Mouse (Mus musculus) bone marrow, adult 2 months (tissue): ENCODE data around the gene Cpn2.

Experiments used
- CTCF ChIP-seq: fragments of 200-500 bp; IDR thresholded peaks from 2 replicates; pipeline ENCODE4 v1.5.1; 2011; ENCODE audit warnings: low read length, control low read depth; ENCODE audit not compliant: control insufficient read depth, insufficient read depth
- POLR2A ChIP-seq: fragments of 200-500 bp; IDR thresholded peaks from 2 replicates; pipeline ENCODE4 v1.6.1; 2011; ENCODE audit warnings: low read depth, mild to moderate bottlenecking, control low read depth, low read length, borderline replicate concordance; ENCODE audit not compliant: control insufficient read depth

GRCm38 (mm10) chr16:30271941-30272595 is 4.8 kb upstream of the Cpn2 start:
- TF ChIP-seq CTCF (no peak), POLR2A (no peak)
